Mouse (Mus musculus) thymus, postnatal 36 days (tissue): ENCODE measurements at regions not wholly inside any gene's neighbourhood (a gene's known extent, or its start where the extent isn't known, plus 50 kb on each side); places are given as distances from the start of the nearest gene placed in this dataset.

Source experiments
- DNase-seq, 2 experiments: peaks; one replicate each; pipeline ENCODE4 v3.0.0; 2022; ENCODE audit warnings: mixed read lengths in 2 of 2

GRCm38 (mm10) chr5:119315149-119315548 is 355.3 kb upstream of the Tbx3 start:
- DNase-seq: no peak

- DNase-seq: no peak
Measured at GRCm38 (mm10) chr5:119317617-119318016, 352.9 kb upstream of the Tbx3 start.

DNA sequence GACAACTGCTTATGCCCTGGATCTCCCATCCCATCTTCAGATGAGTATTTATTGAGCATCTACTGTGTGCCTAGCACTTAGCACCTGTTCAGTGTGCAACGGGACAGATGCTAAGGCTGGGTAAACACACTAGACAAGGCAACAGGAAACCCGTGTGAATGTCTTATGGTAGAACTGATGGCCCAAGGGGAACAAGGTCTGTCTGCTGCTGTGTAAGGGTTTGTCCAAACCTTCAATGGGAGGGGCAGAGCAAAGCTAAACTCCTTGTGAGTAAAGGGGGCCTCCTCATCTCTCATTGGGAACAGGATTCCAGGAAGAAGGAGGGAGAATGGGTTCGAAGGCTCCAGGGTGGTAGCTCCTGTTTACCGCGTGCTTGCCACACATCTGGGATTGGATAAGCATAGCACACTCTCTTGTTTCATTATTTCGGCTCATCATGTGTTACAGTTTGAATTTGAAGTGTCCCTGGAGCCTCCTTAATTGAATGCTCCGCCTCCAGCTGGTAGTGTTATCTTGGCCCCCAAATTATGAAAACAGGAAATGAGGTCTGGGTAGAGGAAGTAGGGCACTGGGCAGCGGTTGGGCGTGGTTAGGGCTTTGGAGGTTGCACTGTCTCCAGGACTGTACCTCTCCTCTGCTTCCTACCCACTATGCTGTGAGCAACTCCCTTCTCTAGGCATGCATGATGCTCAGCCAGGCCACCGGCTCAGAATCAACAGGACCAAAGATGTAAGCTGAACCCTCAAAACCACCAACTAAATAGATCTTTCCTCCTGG is 348.9 kb upstream of the Tbx3 start:
- DNase-seq: peak in 1 of 2 experiments; percentile 9

DNA sequence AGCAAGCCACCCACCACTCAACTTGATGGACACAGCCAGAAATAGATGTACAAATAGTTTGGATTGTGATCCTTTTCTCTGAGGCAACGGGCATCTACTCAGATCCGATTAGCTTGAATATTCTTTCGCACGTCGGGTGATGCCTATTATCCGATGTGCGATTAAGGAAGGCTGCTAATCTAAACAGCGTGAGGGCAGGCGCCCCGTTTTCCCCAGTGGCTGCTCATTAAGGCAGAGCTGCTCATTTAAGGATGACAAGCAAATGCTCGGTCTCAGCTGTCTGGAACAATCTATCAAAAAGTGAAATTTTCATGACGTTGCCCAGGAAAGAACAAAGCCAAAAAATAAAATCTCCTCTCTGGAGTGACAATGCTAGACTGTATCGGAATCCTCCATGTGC is 348.1 kb upstream of the Tbx3 start:
- no peak for DNase-seq

DNA sequence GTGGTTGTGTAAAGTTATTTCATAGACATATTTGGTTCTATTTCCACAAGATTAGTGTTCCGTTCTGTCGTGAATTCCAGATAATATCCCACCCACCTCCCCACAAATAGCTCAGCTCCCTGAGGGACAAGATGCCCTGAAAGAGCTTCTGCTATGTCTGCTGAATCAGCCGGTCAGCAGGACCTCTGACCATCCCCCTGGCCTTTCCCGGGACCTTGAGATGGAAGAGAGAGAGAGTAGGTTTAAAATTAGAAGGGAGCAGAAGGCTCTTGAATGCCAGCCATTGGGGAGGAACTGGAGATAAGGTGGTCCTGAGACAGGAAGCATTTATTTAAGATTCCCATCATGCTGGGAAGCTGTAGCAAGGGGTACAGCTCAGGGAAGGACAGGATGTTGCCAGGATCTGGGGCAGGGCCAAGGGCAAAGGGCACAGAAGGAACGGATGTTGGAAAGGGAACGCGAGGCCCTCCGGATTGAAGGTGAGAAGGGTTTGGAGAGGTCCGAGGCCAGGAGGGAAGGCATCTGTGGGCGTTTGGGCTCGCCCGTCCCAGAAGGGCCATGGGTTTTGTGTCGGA is 344.7 kb upstream of the Tbx3 start:
- DNase-seq: no peak

DNA sequence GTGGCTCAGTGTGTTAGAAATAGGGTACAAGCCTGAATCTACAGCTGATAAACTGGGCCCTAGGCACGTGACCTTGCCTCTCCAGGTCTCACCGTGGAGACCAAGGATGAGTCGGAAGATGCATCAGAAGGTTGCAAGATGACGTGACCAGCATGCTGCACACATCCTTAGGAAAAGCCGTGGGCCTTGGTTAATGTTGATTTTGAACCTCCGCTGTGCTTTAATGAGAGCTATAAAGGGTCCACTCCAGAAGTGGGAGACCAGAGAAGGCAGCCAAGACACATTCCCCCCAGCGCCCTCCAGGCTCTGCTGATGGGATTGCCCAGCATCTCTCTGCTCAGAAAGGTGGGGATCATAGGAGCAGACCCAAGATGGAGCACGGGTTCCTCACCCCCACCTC is 343.6 kb upstream of the Tbx3 start:
- DNase-seq: no peak

DNA sequence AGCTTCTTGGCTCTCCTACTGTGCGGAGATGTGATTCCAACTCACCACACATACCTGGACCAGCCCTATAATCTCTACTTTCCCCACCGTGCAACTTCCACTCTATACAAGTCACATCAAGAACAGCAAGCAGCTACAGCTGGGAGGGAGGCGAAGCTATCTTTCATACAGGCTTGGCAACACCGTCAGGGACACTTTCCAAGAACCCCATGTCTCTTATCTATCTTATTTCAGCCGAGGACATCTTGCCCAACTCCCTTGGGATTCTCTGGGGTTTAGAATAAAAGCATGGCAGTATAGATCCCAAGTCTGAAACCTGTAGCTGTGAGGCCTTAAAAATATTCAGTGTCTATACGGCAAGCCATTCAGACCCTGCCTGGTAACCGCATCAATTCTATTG is 341.5 kb upstream of the Tbx3 start:
- no peak for DNase-seq

DNA sequence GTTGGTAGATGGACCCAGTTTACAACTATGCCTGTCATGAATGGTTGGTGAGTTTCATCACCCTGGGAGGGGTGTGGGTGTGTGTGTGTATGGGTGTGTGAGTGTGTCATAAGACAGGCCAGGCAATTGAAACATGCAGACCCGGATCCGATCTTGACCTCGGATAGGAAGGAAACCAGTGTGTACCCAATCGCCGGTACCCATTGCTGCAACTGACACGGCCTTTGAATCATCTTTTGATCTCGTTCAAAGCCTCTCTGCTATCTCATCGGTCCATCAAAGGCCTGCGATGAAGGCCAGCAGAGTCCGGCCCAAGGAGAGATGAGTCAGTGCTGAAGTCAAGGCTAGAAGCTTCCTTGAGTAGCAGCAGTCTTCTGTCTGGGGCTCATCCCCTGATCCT is 341.1 kb upstream of the Tbx3 start:
- DNase-seq: no peak

GRCm38 (mm10) chr5:119329860-119330259 is 340.6 kb upstream of the Tbx3 start:
- no peak for DNase-seq

- no peak for DNase-seq
Measured at GRCm38 (mm10) chr5:119331461-119331860, 339.0 kb upstream of the Tbx3 start.

DNA sequence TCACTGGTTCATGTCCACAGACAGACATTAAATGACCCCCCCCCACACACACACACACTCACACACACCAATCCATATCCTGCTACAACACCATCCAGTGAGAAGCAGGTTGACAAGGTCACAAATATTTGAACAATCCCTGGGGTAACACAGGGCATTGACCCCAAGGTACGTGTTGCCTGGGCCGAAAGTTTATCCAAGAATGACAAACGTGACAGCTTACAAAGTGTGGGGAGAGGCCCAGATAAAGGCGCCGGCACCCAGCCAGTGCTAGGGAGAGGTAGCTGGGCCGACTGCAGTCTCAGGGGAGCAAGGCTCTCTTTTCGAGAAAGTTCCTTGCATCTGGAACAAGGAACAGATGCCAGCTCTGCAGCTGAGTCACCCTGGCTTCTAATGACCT is 337.8 kb upstream of the Tbx3 start:
- DNase-seq: no peak

GRCm38 (mm10) chr5:119335211-119335610 is 335.3 kb upstream of the Tbx3 start:
- DNase-seq: no peak

DNA sequence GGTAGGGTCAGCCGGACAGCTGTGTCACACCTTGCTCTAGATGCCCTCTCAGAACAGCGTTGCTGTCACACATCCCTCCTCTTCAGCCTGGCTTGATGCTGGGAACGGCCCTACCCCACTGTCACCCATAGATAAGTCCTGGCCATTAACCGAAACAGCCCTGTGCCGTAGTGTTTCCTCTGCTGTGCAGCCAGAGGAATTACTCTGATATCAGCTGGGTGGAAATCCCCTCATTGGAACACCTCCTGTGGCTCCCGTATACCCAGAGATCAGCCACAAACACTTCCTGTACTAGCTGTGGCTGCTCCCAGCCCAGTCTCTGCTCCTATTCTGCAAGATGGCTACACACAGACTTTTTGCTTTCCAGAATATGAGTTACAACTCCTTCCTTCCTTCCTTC is 334.5 kb upstream of the Tbx3 start:
- no peak for DNase-seq

DNA sequence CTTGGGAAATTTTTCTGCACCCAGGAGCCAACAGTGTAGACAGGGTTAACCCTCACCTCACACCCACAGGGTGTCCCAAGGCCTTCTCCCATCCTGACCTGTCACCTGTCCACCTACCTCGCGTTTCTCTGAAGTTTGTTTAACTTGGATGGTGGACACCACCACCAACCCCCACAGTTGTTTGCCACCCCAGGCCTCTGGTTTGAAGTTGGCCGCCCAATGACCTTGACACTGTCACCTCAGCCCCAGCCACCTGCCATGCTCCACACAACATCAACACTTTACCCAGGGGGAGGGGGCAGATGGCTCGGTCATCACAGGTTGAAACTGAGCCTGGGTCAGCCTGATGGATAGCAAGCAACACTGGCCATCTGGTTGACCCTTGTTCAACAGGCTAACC is 332.7 kb upstream of the Tbx3 start:
- no peak for DNase-seq

- no peak for DNase-seq
Measured at GRCm38 (mm10) chr5:119338711-119339110, 331.8 kb upstream of the Tbx3 start.

DNA sequence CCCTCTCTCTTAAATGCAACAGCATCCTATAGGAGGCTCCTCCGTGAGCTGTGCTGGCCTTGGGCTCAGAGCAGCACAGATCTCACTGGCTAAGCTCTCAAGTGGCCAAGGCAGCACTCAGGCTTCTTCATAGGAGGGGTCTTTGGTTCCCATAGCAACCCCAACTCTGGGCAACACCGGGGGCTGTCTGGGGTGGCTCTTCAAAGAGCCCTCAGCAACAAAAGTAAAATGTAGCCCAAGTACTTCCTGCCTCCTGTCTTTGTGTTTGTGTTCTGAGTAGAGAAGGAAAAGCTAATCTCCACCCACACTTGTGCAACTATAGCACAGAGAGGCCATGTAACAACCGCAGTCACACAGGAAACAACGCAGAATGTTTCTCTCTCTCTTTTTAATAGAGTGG is 322.2 kb upstream of the Tbx3 start:
- DNase-seq: peak; percentile 29 to 53

DNA sequence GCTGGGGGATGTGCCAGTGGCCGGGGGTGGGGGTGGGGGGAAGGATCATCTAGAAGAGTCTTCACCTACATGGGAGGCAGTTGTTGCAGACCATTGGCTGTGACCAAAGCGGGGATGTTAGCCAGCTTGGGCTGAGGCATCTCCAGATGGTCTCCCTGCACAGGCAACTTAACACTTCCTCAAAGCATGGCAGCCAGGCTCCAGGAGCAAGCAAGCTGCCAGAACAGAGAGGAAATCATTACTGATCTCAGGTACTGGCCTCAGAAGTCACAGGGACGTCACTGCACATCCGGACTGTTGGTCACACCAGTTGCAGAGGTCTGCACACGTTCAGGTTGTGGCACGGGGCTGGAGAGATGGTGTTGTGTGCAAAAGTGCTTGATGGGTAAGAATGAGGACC is 321.1 kb upstream of the Tbx3 start:
- DNase-seq: peak; percentile 17 to 18

DNA sequence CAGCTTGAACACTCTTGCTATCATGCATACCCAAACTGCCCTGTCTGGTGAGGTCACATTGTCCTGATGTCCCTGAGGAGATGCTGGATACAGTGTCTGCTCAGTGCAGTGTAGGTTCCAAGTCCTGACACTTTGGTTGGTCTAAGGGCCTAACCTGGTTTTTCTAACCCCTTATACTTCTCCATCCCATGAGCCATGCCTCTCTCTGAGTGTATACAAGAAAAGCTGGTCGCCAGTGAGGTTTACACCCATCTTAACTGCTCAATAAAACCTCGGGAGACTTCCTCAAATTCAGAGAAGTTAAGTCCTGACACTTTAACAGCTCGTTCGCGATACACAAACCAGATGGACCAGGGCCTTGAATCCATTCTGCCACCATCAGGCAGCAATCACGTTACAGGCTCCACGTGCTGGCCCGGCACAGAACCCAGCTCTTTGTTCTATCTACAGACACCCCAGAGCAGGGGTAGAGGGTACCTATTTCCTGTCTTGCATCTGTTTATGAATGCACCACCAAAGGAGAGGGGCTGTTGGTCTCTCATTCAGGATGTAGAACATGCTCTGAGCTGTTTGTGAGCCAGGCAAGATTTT is 320.0 kb upstream of the Tbx3 start:
- peak in 1 of 2 experiments; percentile 20 for DNase-seq

DNA sequence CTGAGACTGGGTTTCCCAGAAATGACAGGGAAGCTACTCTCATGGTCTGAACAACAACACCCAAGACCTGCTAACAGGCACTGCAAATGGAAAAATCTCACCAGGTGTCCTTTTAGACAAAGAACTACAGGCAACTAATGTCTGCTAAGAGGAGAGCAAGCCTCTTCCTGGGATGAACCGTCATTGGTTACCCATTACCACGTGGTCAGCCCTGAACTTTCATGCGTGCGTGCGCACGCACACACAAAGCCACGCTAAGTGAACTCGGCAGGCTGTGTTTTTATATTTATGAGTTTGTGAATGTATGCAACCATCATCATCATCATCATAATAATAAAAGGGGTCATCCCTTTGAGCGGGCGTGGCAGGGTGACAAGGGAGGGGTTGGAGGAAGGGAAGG is 315.0 kb upstream of the Tbx3 start:
- DNase-seq: no peak

DNA sequence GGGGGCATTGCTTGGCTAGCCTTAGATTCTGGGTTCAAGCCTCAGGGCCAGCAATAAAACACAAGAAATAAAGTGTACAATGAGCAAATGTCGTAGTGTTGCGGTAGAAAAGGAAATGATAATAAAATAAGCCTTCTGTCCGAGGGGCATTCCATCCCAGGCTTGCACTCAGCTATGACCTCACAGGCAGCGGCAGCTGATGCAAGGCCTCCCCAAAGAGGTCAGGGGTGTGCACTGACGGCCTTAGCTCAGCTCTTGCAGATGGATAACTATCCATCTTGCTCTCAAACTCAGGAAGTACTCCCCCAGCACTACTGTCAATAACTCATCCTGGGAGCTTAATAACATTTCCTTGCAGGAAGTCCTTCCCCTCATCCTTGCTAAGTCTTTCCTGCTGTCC is 314.4 kb upstream of the Tbx3 start:
- no peak for DNase-seq

DNA sequence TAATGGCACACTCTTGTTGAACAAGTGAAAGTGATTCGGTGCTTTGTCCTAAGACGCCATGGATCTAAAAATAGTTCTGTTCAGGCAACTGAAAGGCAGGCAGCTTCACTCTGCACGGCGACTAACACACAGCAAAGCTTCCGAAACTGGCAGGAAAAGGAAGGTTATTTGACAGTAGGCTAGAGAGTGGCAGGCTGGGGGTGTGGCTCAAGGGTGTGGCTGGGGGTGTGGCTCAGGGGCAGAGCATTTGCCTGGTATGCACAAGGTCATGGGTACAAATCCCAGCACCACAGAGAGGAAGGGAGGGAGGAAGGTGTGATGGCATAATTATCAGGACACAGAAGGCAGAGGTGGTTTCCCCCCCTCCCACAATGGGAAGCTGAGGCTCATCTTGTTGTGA is 310.8 kb upstream of the Tbx3 start:
- DNase-seq: peak; percentile 51 to 58

DNA sequence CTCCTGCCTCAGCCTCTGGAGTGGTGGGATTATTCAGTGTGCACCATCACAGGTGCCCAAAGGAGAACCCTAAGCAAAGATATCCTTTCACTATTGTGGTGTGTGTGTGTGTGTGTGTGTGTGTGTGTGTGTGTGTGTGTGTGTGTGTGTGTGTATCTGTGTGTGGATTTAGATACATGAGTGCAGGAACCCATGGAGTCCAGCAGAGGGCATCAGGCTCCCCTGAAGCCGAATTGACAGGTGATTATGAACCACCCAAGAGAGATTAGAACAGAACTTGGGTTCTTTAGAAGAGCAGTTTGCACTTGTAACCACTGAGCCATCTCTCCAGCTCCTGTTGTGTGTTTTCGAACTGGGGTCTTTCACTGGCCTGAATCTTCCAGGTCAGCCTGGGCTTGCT is 310.1 kb upstream of the Tbx3 start:
- DNase-seq: no peak

- DNase-seq: no peak
Measured at GRCm38 (mm10) chr5:119361406-119362044, 308.9 kb upstream of the Tbx3 start.

GRCm38 (mm10) chr5:119362452-119362851 is 308.0 kb upstream of the Tbx3 start:
- no peak for DNase-seq
